Mouse (Mus musculus): ENCODE measurements around the gene Ten1.

The Ten1 gene

DNA sequence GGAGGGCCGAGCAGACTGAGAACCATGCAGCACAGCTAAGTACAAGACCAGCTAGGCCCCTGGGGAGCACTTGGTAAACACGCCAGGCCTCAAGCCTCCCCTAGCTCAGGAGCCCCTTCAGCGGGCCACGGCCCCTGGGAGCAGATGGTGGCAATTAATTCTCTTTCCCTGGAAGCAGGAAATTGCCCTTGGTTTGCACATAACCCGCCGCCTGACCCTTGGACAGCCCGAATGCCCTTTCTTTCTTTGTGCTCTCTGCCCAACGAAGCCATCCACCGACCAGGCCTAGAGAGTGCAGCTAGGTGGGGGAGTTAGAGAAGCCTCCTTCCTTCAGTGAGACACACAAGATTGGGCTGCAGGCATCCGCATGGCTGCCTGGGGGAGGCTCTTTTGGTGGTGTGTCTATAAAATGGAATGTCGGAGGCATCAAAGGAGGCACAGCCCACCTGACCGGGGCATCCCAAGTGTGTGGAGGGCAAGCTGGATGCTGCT, 43.1 kb downstream of the Ten1 start:
- peak; percentile 60 to 76 for DNase-seq

- no peak for DNase-seq
Observed at GRCm38 (mm10) chr11:116244580-116244979, 45.9 kb downstream of the Ten1 start.

- DNase-seq = no peak
Observed at GRCm38 (mm10) chr11:116245616-116246015, 47.0 kb downstream of the Ten1 start.

- no peak for DNase-seq
Observed at GRCm38 (mm10) chr11:116247502-116248222, 49.0 kb downstream of the Ten1 start.

DNA sequence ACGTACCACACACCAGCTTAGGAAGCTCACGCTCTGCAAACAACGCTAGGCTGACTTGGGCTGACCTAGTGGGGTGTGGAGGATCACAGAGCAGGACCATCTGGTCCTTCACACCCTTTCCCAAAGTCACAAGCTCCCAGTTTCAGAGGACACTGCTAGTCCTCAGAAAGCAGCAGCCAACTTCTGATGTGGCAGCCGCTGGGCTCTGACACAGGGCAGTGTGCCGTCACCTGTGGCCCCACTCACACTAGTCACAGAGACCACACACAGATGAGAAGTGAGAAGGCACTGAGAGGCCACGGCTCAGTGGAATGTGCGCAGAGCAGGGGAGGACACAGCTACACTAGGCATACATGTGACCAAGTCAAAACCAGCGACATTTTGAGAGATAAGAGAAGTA, 52.2 kb downstream of the Ten1 start:
- DNase-seq = no peak

GRCm38 (mm10) chr11:116253076-116253600, 54.5 kb downstream of the Ten1 start:
- DNase-seq = no peak

GRCm38 (mm10) chr11:116254627-116255026, 56.0 kb downstream of the Ten1 start:
- peak; percentile 46 to 62 for DNase-seq

GRCm38 (mm10) chr11:116255090-116255981, 56.7 kb downstream of the Ten1 start:
- no peak for DNase-seq

GRCm38 (mm10) chr11:116255982-116256675, 57.5 kb downstream of the Ten1 start:
- DNase-seq = peak in 1 of 2 experiments; percentile 42

- DNase-seq = no peak
Observed at GRCm38 (mm10) chr11:116259461-116259860, 60.8 kb downstream of the Ten1 start.

GRCm38 (mm10) chr11:116260259-116260658, 61.6 kb downstream of the Ten1 start:
- DNase-seq = no peak
